Mouse (Mus musculus) spleen, postnatal 36 days (tissue): Measurements from ENCODE around the gene Gm28308.
A peak's percentile ranks its signal among the peaks of the same experiment; 100 is the strongest.

Experiments used
- DNase-seq, 2 experiments: peaks; one replicate each; pipeline ENCODE4 v3.0.0; 2022; ENCODE audit warnings: low spot score in 2 of 2, mixed read lengths in 1 of 2

Gm28308 gene

GRCm38 (mm10) chr6:52219234-52219942 lies 6.2 kb upstream of the Gm28308 start:
- DNase-seq, result no peak

GRCm38 (mm10) chr6:52218643-52219215 lies 5.6 kb upstream of the Gm28308 start:
- DNase-seq, result no peak

GRCm38 (mm10) chr6:52217895-52218642 lies 4.9 kb upstream of the Gm28308 start:
- DNase-seq, result no peak

- peak; percentile 32 to 40 for DNase-seq
These were observed 4.3 kb upstream of the Gm28308 start for GRCm38 (mm10) chr6:52217459-52217768.

- no peak for DNase-seq
These were observed 3.7 kb upstream of the Gm28308 start for GRCm38 (mm10) chr6:52216691-52217458.

GRCm38 (mm10) chr6:52215771-52216535 lies 2.8 kb upstream of the Gm28308 start:
- no peak for DNase-seq

- DNase-seq, result no peak
These were observed 1.9 kb upstream of the Gm28308 start for GRCm38 (mm10) chr6:52215070-52215469.

- no peak for DNase-seq
These were observed 1.1 kb upstream of the Gm28308 start for GRCm38 (mm10) chr6:52214271-52214670.

GRCm38 (mm10) chr6:52212556-52213118 lies 502 bp downstream of the Gm28308 start:
- no peak for DNase-seq

GRCm38 (mm10) chr6:52211961-52212360 lies 1.2 kb downstream of the Gm28308 start:
- no peak for DNase-seq

GRCm38 (mm10) chr6:52211170-52211935 lies 1.8 kb downstream of the Gm28308 start:
- DNase-seq, result peak; percentile 45 to 55

GRCm38 (mm10) chr6:52209685-52210046 lies 3.5 kb downstream of the Gm28308 start:
- no peak for DNase-seq

GRCm38 (mm10) chr6:52208868-52209684 lies 4.1 kb downstream of the Gm28308 start:
- no peak for DNase-seq

- no peak for DNase-seq
These were observed 4.9 kb downstream of the Gm28308 start, which contains the start of gene Hoxa6 for GRCm38 (mm10) chr6:52208072-52208867. Hoxa6 (minus strand) TSS chr6:52208722.

- no peak for DNase-seq
These were observed 5.5 kb downstream of the Gm28308 start for GRCm38 (mm10) chr6:52207684-52207976.

- no peak for DNase-seq
These were observed 6.1 kb downstream of the Gm28308 start for GRCm38 (mm10) chr6:52206882-52207683.

- DNase-seq, result no peak
These were observed 7.2 kb downstream of the Gm28308 start for GRCm38 (mm10) chr6:52205638-52206621.
